10 mouse cellular contexts compared by ENCODE assay signal in genomic region chr14:21662465-21663142, GRCm38 (mm10). TPM values are rescaled to one million over a fixed set of nuclear protein-coding genes. Genes with fewer than 3 reads are reported as not detected.
DNase-seq lines count a peak whose midpoint lies in the region; ATAC-seq and TF ChIP-seq lines count a peak whose summit lies in the region.
"Had no signal": no experiment of that assay in that cellular context is flagged by ENCODE, and none has a peak within 500 bp of the region (broad histone marks: within the 10 kb centered on the region; RNA-seq: fewer than 3 reads in every experiment).

No protein-coding gene starts in this region.

- 0 out of 2 replicates have a peak, but pooled peaks cover 2% of the 10 kb centered on the region for H3K4me1 ChIP-seq in midbrain, postnatal 0 days (ENCODE audit: insufficient read depth, low read length)
- H3K4me1 ChIP-seq in midbrain, embryonic 13.5 days (replicated peaks), result peaks cover 18% of the 10 kb centered on the region
- H3K4me1 ChIP-seq in liver, postnatal 0 days (ENCODE audit: insufficient read depth), result no peaks in the 10 kb centered on the region
- H3K4me1 ChIP-seq in stomach, postnatal 0 days (replicated peaks; ENCODE audit: control insufficient read depth, insufficient read depth), result no peaks in the 10 kb centered on the region
- H3K4me1 ChIP-seq in hindbrain, embryonic 11.5 days (replicated peaks; ENCODE audit: control insufficient read depth, insufficient read depth, low read length), result no peaks in the 10 kb centered on the region; the same call in 1 of the 2 replicates

- H3K4me2 ChIP-seq in midbrain, postnatal 0 days (ENCODE audit: low read depth, low read length, poor library complexity, severe bottlenecking), result no peak overlapping the region
- H3K4me2 ChIP-seq in midbrain, embryonic 13.5 days (replicated peaks), result no peak overlapping the region
- H3K4me2 ChIP-seq in liver, postnatal 0 days (ENCODE audit: low read depth, low read length), result 0 out of 2 replicates have a peak overlapping the region, but pooled peaks have one; percentile 18
- H3K4me2 ChIP-seq in stomach, postnatal 0 days (replicated peaks; ENCODE audit: low read depth), result no peak overlapping the region
- no peak overlapping the region for H3K4me2 ChIP-seq in hindbrain, embryonic 11.5 days (replicated peaks; ENCODE audit: low read depth, low read length)
- H3K4me2 ChIP-seq: embryonic facial prominence, embryonic 15.5 days; hindbrain, embryonic 12.5 days had no signal

- WGBS in midbrain, postnatal 0 days, result 85% methylated on average over 8 of the region's 8 CpGs
- WGBS in midbrain, embryonic 13.5 days, result 84% methylated on average over 8 of the region's 8 CpGs
- WGBS in liver, postnatal 0 days (ENCODE audit: insufficient replicate concordance), result 52% methylated on average over 8 of the region's 8 CpGs
- WGBS in stomach, postnatal 0 days, result 66% methylated on average over 8 of the region's 8 CpGs
- WGBS in hindbrain, embryonic 11.5 days, result 83% methylated on average over 8 of the region's 8 CpGs

- peaks cover 34% of the 10 kb centered on the region for H3K36me3 ChIP-seq in midbrain, postnatal 0 days (ENCODE audit: insufficient read depth, low read length)
- H3K36me3 ChIP-seq in midbrain, embryonic 13.5 days, result peaks cover 71% of the 10 kb centered on the region
- H3K36me3 ChIP-seq in liver, postnatal 0 days (replicated peaks; ENCODE audit: insufficient read depth, low read length), result peaks cover 16% of the 10 kb centered on the region
- peaks cover 12% of the 10 kb centered on the region for H3K36me3 ChIP-seq in stomach, postnatal 0 days (ENCODE audit: control insufficient read depth, insufficient read depth, low read length)
- H3K36me3 ChIP-seq in hindbrain, embryonic 11.5 days (ENCODE audit: control insufficient read depth, insufficient read depth, low read length), result no peaks in the 10 kb centered on the region; the same call in 1 of the 2 replicates

- H3K9ac ChIP-seq in midbrain, postnatal 0 days (replicated peaks; ENCODE audit: low read length, poor library complexity, severe bottlenecking), result no peak overlapping the region
- H3K9ac ChIP-seq in midbrain, embryonic 13.5 days (replicated peaks), result no peak overlapping the region
- H3K9ac ChIP-seq in liver, postnatal 0 days (replicated peaks), result no peak overlapping the region
- H3K9ac ChIP-seq in stomach, postnatal 0 days (ENCODE audit: low read length), result no peak overlapping the region
- H3K9ac ChIP-seq in hindbrain, embryonic 11.5 days (ENCODE audit: low read depth, low read length), result no peak overlapping the region
- H3K9ac ChIP-seq: embryonic facial prominence, embryonic 15.5 days; hindbrain, embryonic 12.5 days had no signal

- no peaks in the 10 kb centered on the region for H3K27me3 ChIP-seq in midbrain, postnatal 0 days (ENCODE audit: insufficient read depth, low read length)
- H3K27me3 ChIP-seq in midbrain, embryonic 13.5 days, result no peaks in the 10 kb centered on the region
- H3K27me3 ChIP-seq in liver, postnatal 0 days (ENCODE audit: insufficient read depth, low read length), result no peaks in the 10 kb centered on the region
- H3K27me3 ChIP-seq in stomach, postnatal 0 days (ENCODE audit: control insufficient read depth, insufficient read depth, low read length), result no peaks in the 10 kb centered on the region
- H3K27me3 ChIP-seq in hindbrain, embryonic 11.5 days (ENCODE audit: control insufficient read depth, insufficient read depth, low read length), result no peaks in the 10 kb centered on the region
- H3K27me3 ChIP-seq: embryonic facial prominence, embryonic 15.5 days; hindbrain, embryonic 12.5 days had no signal

- ATAC-seq in midbrain, postnatal 0 days (ENCODE audit: low FRiP score), result no peak
- ATAC-seq in midbrain, embryonic 13.5 days, result no peak
- ATAC-seq in granulocyte monocyte progenitor cell, adult 5-6 weeks (replicated peaks; ENCODE audit: poor library complexity, severe bottlenecking), result peak; percentile 49
- peak; percentile 67 for ATAC-seq in liver, postnatal 0 days
- peak; percentile 82 for ATAC-seq in stomach, postnatal 0 days (ENCODE audit: low FRiP score, low TSS enrichment)
- ATAC-seq in hindbrain, embryonic 11.5 days (ENCODE audit: low FRiP score), result no peak

- no peak overlapping the region for H3K27ac ChIP-seq in midbrain, postnatal 0 days (ENCODE audit: low read depth, low read length)
- no peak overlapping the region for H3K27ac ChIP-seq in midbrain, embryonic 13.5 days
- no peak overlapping the region for H3K27ac ChIP-seq in liver, postnatal 0 days (ENCODE audit: low read depth)
- no peak overlapping the region for H3K27ac ChIP-seq in stomach, postnatal 0 days (replicated peaks)
- no peak overlapping the region for H3K27ac ChIP-seq in hindbrain, embryonic 11.5 days (ENCODE audit: low read depth, low read length)
- H3K27ac ChIP-seq: embryonic facial prominence, embryonic 15.5 days; hindbrain, embryonic 12.5 days had no signal

- H3K4me3 ChIP-seq in midbrain, postnatal 0 days (ENCODE audit: low read depth, low read length), result no peak overlapping the region
- H3K4me3 ChIP-seq in midbrain, embryonic 13.5 days (replicated peaks), result no peak overlapping the region
- no peak overlapping the region for H3K4me3 ChIP-seq in liver, postnatal 0 days (ENCODE audit: low read depth, low read length)
- H3K4me3 ChIP-seq in stomach, postnatal 0 days (ENCODE audit: low read depth, low read length), result no peak overlapping the region
- no peak overlapping the region for H3K4me3 ChIP-seq in hindbrain, embryonic 11.5 days (ENCODE audit: low read depth, low read length)
- H3K4me3 ChIP-seq: embryonic facial prominence, embryonic 15.5 days; hindbrain, embryonic 12.5 days had no signal

- no peak for TF ChIP-seq EP300 in liver, postnatal 0 days (IDR thresholded peaks at IDR 0.05; ENCODE audit: low read depth)
- TF ChIP-seq EP300 in stomach, postnatal 0 days (optimal IDR thresholded peaks at IDR 0.05), result no peak

- no peaks in the 10 kb centered on the region for H3K9me3 ChIP-seq in midbrain, postnatal 0 days (ENCODE audit: low read length)
- H3K9me3 ChIP-seq in midbrain, embryonic 13.5 days, result no peaks in the 10 kb centered on the region
- no peaks in the 10 kb centered on the region for H3K9me3 ChIP-seq in liver, postnatal 0 days (ENCODE audit: low read length)
- H3K9me3 ChIP-seq in stomach, postnatal 0 days (ENCODE audit: control insufficient read depth, low read length), result no peaks in the 10 kb centered on the region
- no peaks in the 10 kb centered on the region for H3K9me3 ChIP-seq in hindbrain, embryonic 11.5 days (ENCODE audit: control insufficient read depth, low read length)
- H3K9me3 ChIP-seq: embryonic facial prominence, embryonic 15.5 days; hindbrain, embryonic 12.5 days had no signal

- DNase-seq in midbrain, postnatal 0 days (ENCODE audit: low spot score), result peak; percentile 31
- peak; percentile 44 for DNase-seq in liver, postnatal 0 days
- DNase-seq in stomach, postnatal 0 days (ENCODE audit: low spot score), result peak; percentile 67
- DNase-seq in ovary, adult 18-20 months (ENCODE audit: low spot score), result no peak
- DNase-seq in hindbrain, embryonic 11.5 days (ENCODE audit: low spot score), result no peak
- no peak for DNase-seq in embryo, embryonic 10.5 days (ENCODE audit: low spot score)

- peak; percentile 59 for TF ChIP-seq CTCF in midbrain, postnatal 0 days (IDR thresholded peaks at IDR 0.05)
- peak; percentile 56 for TF ChIP-seq CTCF in liver, postnatal 0 days (IDR thresholded peaks at IDR 0.05; ENCODE audit: low read depth)
- peak; percentile 73 for TF ChIP-seq CTCF in stomach, postnatal 0 days (IDR thresholded peaks at IDR 0.05; ENCODE audit: low read depth)

RNA-seq across cellular contexts. Expression of gene Dupd1, which starts 51.8 kb away (rescaled TPM):
- total RNA-seq in midbrain, postnatal 0 days (2014; rRNA removed), result 1.4 TPM in 1 of 2 replicates, not detected in the other
- polyA plus RNA-seq in midbrain, postnatal 0 days (2015; fragmentation: Nextera tagmentation; extraction: Ambion mirVana), result 0.39 and 0.41 TPM in 2 replicates
- 0.13 and 0.18 TPM in 2 replicates for polyA plus RNA-seq in midbrain, embryonic 13.5 days (2015; fragmentation: Nextera tagmentation; extraction: Ambion mirVana)
- not detected in 2 replicates for total RNA-seq in granulocyte monocyte progenitor cell, adult 5-6 weeks (2014; fragmentation: Nextera tagmentation)
- not detected in 2 replicates for total RNA-seq in granulocyte monocyte progenitor cell, adult 5-6 weeks (2017)
- 0.15 TPM in 1 of 2 replicates, not detected in the other for polyA plus RNA-seq in liver, postnatal 0 days (2015; fragmentation: Nextera tagmentation; extraction: Ambion mirVana)
- not detected in 2 replicates for polyA plus RNA-seq in stomach, postnatal 0 days (2015; fragmentation: Nextera tagmentation; extraction: Ambion mirVana)
- polyA plus RNA-seq in hindbrain, embryonic 11.5 days (2014; fragmentation: Nextera tagmentation; extraction: Ambion mirVana), result 0.13 TPM in 1 of 2 replicates, not detected in the other
- polyA plus RNA-seq: embryonic facial prominence, embryonic 15.5 days had no signal

Comparison
In these comparisons a context has a peak if more than half of its experiments do, and no peak if none do; other contexts are left out.
1. ATAC-seq: peak in granulocyte monocyte progenitor cell, adult 5-6 weeks (single experiment), liver, postnatal 0 days (single experiment) and stomach, postnatal 0 days (single experiment); none in midbrain, postnatal 0 days (single experiment), midbrain, embryonic 13.5 days (single experiment) and hindbrain, embryonic 11.5 days (single experiment).
2. DNase-seq: peak in midbrain, postnatal 0 days (single experiment), liver, postnatal 0 days (single experiment) and stomach, postnatal 0 days (single experiment); none in ovary, adult 18-20 months (single experiment), hindbrain, embryonic 11.5 days (single experiment) and embryo, embryonic 10.5 days (single experiment).
3. Peak in every context shown above with its lines, with median percentiles within 50 percentile points of each other: CTCF ChIP-seq.